7 mouse cellular contexts compared by ENCODE assay signal in the genomic region with DNA sequence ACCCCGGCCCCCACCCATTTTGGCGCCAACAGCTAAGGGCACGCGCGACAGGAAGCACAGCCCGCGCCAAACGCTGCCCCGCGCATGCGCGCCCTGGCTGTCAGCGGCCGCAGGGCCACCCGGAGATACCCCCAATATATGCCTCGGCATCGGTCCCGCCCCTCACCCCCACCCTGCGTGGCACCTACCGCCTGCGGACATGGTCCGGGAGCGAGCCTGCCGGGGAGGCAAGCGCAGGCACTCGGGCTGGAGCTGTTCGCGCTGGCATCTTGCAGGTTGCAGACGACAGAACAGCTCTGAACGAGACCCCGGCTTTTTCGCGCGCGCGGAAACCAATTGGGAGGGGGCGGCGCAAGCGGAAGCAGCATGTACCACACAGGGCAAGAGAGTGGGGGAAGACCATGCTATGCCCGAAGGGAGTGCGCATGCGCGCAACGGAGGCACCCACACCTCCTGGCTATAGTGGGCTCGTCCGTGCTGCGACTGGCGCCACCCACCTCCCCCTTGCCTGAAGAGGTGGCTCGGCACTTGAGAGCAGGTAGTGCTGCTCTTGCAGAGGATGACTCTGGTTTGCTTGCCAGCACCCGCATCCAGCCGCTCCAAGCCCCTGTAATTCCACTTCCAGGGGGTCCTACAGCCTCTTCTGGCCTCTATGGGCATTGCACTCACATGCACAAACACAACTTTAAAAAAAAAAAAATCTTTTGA. TPM values are rescaled to one million over a fixed set of nuclear protein-coding genes. Genes with fewer than 3 reads are reported as not detected.
DNase-seq lines count a peak whose midpoint lies in the region; ATAC-seq lines count a peak whose summit lies in the region.

No protein-coding gene starts in this region.

- peak overlapping the region; percentile 87 for H3K4me2 ChIP-seq in intestine, embryonic 16.5 days (ENCODE audit: low read depth, low read length)
- H3K4me2 ChIP-seq in midbrain, embryonic 11.5 days: peak overlapping the region; percentile 67

- WGBS in intestine, embryonic 16.5 days: 0% methylated on average over 51 of the region's 51 CpGs
- 0% methylated on average over 51 of the region's 51 CpGs for WGBS in midbrain, embryonic 11.5 days

- peak; percentile 95 for ATAC-seq in intestine, embryonic 16.5 days
- peak; percentile 96 for ATAC-seq in midbrain, embryonic 11.5 days (ENCODE audit: low FRiP score)

- peaks cover 7% of the 10 kb centered on the region for H3K4me1 ChIP-seq in intestine, embryonic 16.5 days (ENCODE audit: control insufficient read depth, insufficient read depth, low read length)
- H3K4me1 ChIP-seq in midbrain, embryonic 11.5 days (ENCODE audit: control insufficient read depth, insufficient read depth, low read length): peaks cover 11% of the 10 kb centered on the region

- H3K9ac ChIP-seq in intestine, embryonic 16.5 days (ENCODE audit: low read depth, low read length): peak overlapping the region; percentile 90
- peak overlapping the region; percentile 69 for H3K9ac ChIP-seq in midbrain, embryonic 11.5 days (ENCODE audit: low read length)

- no peaks in the 10 kb centered on the region for H3K27me3 ChIP-seq in intestine, embryonic 16.5 days (replicated peaks; ENCODE audit: control insufficient read depth, insufficient read depth, low read length)
- no peaks in the 10 kb centered on the region for H3K27me3 ChIP-seq in midbrain, embryonic 11.5 days (ENCODE audit: control insufficient read depth, insufficient read depth, low read length)

- intact Hi-C loops in gastrocnemius, postnatal 36 days (cut with DNase I): loop anchor here (5.0 kb wide), 1 partner anchor 50 kb away; a partner anchor contains a TSS
- intact Hi-C loops in left cerebral cortex, postnatal 36 days (cut with DNase I): loop anchor here (2.0 kb wide), 1 partner anchor 50 kb away; a partner anchor contains a TSS

- DNase-seq in adrenal gland, adult 2 months: peak; percentile 96
- peak; percentile 97 for DNase-seq in embryo, embryonic 11.5 days (ENCODE audit: low read depth, low spot score)
- DNase-seq in gastrocnemius, postnatal 36 days: peak; percentile 89 to 91
- peak; percentile 97 for DNase-seq in left cerebral cortex, postnatal 36 days (ENCODE audit: low spot score in 2 of 2)
- DNase-seq in midbrain, embryonic 11.5 days (ENCODE audit: low spot score, missing footprints): peak; percentile 99
- DNase-seq in skeletal muscle tissue, adult 2 months (ENCODE audit: low read depth, low spot score): peak; percentile 97

- no peaks in the 10 kb centered on the region for H3K9me3 ChIP-seq in intestine, embryonic 16.5 days (ENCODE audit: control insufficient read depth, low read length)
- no peaks in the 10 kb centered on the region for H3K9me3 ChIP-seq in midbrain, embryonic 11.5 days (ENCODE audit: control insufficient read depth, low read length)

- peak overlapping the region; percentile 95 for H3K27ac ChIP-seq in intestine, embryonic 16.5 days (ENCODE audit: low read length)
- H3K27ac ChIP-seq in midbrain, embryonic 11.5 days (ENCODE audit: low read depth, low read length): peak overlapping the region; percentile 74

- H3K4me3 ChIP-seq in intestine, embryonic 16.5 days (ENCODE audit: low read length): peak overlapping the region; percentile 97
- H3K4me3 ChIP-seq in midbrain, embryonic 11.5 days (ENCODE audit: low read depth, low read length): peak overlapping the region; percentile 77

- H3K36me3 ChIP-seq in intestine, embryonic 16.5 days (ENCODE audit: control insufficient read depth, insufficient read depth, low read length): no peaks in the 10 kb centered on the region
- H3K36me3 ChIP-seq in midbrain, embryonic 11.5 days (ENCODE audit: control insufficient read depth, insufficient read depth, low read length): no peaks in the 10 kb centered on the region

RNA-seq across cellular contexts. Expression of a gene that starts 7.0 kb away (rescaled TPM):
- total RNA-seq in adrenal gland, adult 2 months (2021): 10 to 100 TPM; 43.0 to 44.0 TPM
- 29.6 and 29.8 TPM in 2 replicates for polyA plus RNA-seq in adrenal gland, adult 2 months (2012; rRNA removed)
- 1 to 10 TPM; 6.0 to 7.7 TPM for total RNA-seq in gastrocnemius, postnatal 36 days (2021)
- 56.3 and 56.9 TPM in 2 replicates for polyA plus RNA-seq in intestine, embryonic 16.5 days (2015; fragmentation: Nextera tagmentation; extraction: Ambion mirVana)
- 10 to 100 TPM; 40.1 to 43.0 TPM for total RNA-seq in left cerebral cortex, postnatal 36 days (2021)
- 67.4 and 73.3 TPM in 2 replicates for polyA plus RNA-seq in midbrain, embryonic 11.5 days (2014; fragmentation: Nextera tagmentation; extraction: Ambion mirVana)

RNA-seq across cellular contexts. Expression of a gene that starts 23.9 kb away (rescaled TPM):
- total RNA-seq in adrenal gland, adult 2 months (2021): 10 to 100 TPM; 20.4 to 26.6 TPM
- 14.8 and 15.7 TPM in 2 replicates for polyA plus RNA-seq in adrenal gland, adult 2 months (2012; rRNA removed)
- 1 to 10 TPM; 1.5 to 1.6 TPM for total RNA-seq in gastrocnemius, postnatal 36 days (2021)
- 24.3 and 24.4 TPM in 2 replicates for polyA plus RNA-seq in intestine, embryonic 16.5 days (2015; fragmentation: Nextera tagmentation; extraction: Ambion mirVana)
- 1 to 10 TPM; 3.0 to 3.6 TPM for total RNA-seq in left cerebral cortex, postnatal 36 days (2021)
- polyA plus RNA-seq in midbrain, embryonic 11.5 days (2014; fragmentation: Nextera tagmentation; extraction: Ambion mirVana): 18.1 and 20.1 TPM in 2 replicates

RNA-seq across cellular contexts. Expression of a gene that starts 49.9 kb away (rescaled TPM):
- 100 to 1,000 TPM; 120 to 130 TPM for total RNA-seq in adrenal gland, adult 2 months (2021)
- 245 and 270 TPM in 2 replicates for polyA plus RNA-seq in adrenal gland, adult 2 months (2012; rRNA removed)
- 10 to 100 TPM; 58.5 to 58.7 TPM for total RNA-seq in gastrocnemius, postnatal 36 days (2021)
- 165 and 181 TPM in 2 replicates for polyA plus RNA-seq in intestine, embryonic 16.5 days (2015; fragmentation: Nextera tagmentation; extraction: Ambion mirVana)
- 10 to 100 TPM; 59.6 to 62.5 TPM for total RNA-seq in left cerebral cortex, postnatal 36 days (2021)
- 120 and 121 TPM in 2 replicates for polyA plus RNA-seq in midbrain, embryonic 11.5 days (2014; fragmentation: Nextera tagmentation; extraction: Ambion mirVana)

RNA-seq across cellular contexts. Expression of a gene that starts 54.3 kb away (rescaled TPM):
- 100 to 1,000 TPM; 156 to 170 TPM for total RNA-seq in adrenal gland, adult 2 months (2021)
- 123 and 133 TPM in 2 replicates for polyA plus RNA-seq in adrenal gland, adult 2 months (2012; rRNA removed)
- 10 to 100 TPM; 88.8 to 96.0 TPM for total RNA-seq in gastrocnemius, postnatal 36 days (2021)
- polyA plus RNA-seq in intestine, embryonic 16.5 days (2015; fragmentation: Nextera tagmentation; extraction: Ambion mirVana): 261 and 297 TPM in 2 replicates
- 100 to 1,000 TPM; 120 to 124 TPM for total RNA-seq in left cerebral cortex, postnatal 36 days (2021)
- 348 and 354 TPM in 2 replicates for polyA plus RNA-seq in midbrain, embryonic 11.5 days (2014; fragmentation: Nextera tagmentation; extraction: Ambion mirVana)

Comparison
In these comparisons a context has a peak if more than half of its experiments do, and no peak if none do; other contexts are left out.
1. Peak in every context shown above with its lines: DNase-seq, ATAC-seq, H3K4me3 ChIP-seq and H3K27ac ChIP-seq.
2. RNA of a gene that starts 7.0 kb away (total RNA-seq): 43.0 to 44.0 TPM in adrenal gland, adult 2 months and 40.1 to 43.0 TPM in left cerebral cortex, postnatal 36 days; 6.0 to 7.7 TPM in gastrocnemius, postnatal 36 days; every median in the first group is over 4 times any median in the second.
3. RNA of a gene that starts 23.9 kb away (total RNA-seq): 20.4 to 26.6 TPM in adrenal gland, adult 2 months; 3.0 to 3.6 TPM in left cerebral cortex, postnatal 36 days and 1.5 to 1.6 TPM in gastrocnemius, postnatal 36 days; every median in the first group is over 4 times any median in the second.